Mouse (Mus musculus) thymus, adult 2 months (tissue): ENCODE data around the gene Phldb3.

Source experiments
- CTCF ChIP-seq: fragments of 200-500 bp; IDR thresholded peaks from 2 replicates; pipeline ENCODE4 v1.5.1; 2012; ENCODE audit warnings: mild to moderate bottlenecking, control low read depth, low read length, moderate library complexity, borderline replicate concordance; ENCODE audit not compliant: control insufficient read depth, poor library complexity, insufficient read depth; ENCODE audit errors: extremely low read depth
- POLR2A ChIP-seq: fragments of 200-500 bp; IDR thresholded peaks from 2 replicates; pipeline ENCODE4 v1.6.1; 2012; ENCODE audit warnings: mild to moderate bottlenecking, low read length, control low read depth, moderate library complexity; ENCODE audit not compliant: control insufficient read depth, poor library complexity, insufficient read depth; ENCODE audit errors: extremely low read depth

DNA sequence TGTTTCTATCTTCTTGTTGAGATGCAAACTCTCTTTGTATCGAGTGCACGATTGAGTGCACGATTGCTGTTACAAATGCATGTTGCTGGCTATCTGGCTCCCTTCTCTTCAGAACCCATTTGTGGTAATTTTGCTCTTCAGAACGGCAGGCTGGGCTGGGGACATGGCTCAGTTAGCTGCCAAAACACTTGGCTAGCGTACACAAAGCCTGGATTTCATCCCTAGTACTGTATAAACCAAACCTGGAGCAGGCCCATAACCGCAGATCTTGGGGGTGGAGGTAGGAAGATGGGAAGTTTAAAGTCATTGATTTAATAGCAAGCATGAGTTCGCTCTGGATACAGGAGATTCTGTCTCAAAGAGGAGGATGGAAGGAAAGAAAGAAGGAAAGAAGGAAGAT lies 5.0 kb upstream of the Phldb3 start:
- TF ChIP-seq POLR2A = no peak
- TF ChIP-seq CTCF = no peak
